Mouse (Mus musculus) forebrain, postnatal 0 days (tissue): ENCODE data around the gene Pde4d. TPM values are rescaled to one million over a fixed set of nuclear protein-coding genes. Genes with fewer than 3 reads are reported as not detected.

Source experiments
- ATAC-seq: fragments of 200-750 bp; cut with Nextera tagmentation; 2 replicates; pipeline ENCODE4 v1.8.0; 2017; ENCODE audit warnings: mild to moderate bottlenecking, moderate library complexity
- DNase-seq: peaks from one replicate; pipeline ENCODE4 v3.0.0-alpha.2; 2015
- H3K27ac ChIP-seq: fragments of 300-500 bp; sonication (generic); 2 replicates; pipeline ENCODE4 v1.5.1; 2014; ENCODE audit warnings: low read depth, mild to moderate bottlenecking, antibody characterized with exemption, low read length, moderate library complexity, mixed read lengths
- H3K27me3 ChIP-seq: fragments of 300-500 bp; sonication (generic); 2 replicates; pipeline ENCODE4 v1.6.1; 2014; ENCODE audit warnings: mild to moderate bottlenecking, low read length, mixed read lengths; ENCODE audit not compliant: insufficient read depth
- H3K36me3 ChIP-seq: fragments of 300-500 bp; sonication (generic); 2 replicates; pipeline ENCODE4 v1.6.1; 2014; ENCODE audit warnings: mild to moderate bottlenecking, moderate library complexity; ENCODE audit not compliant: insufficient read depth
- H3K4me1 ChIP-seq: fragments of 300-500 bp; sonication (generic); 2 replicates; pipeline ENCODE4 v1.6.1; 2014; ENCODE audit warnings: antibody characterized with exemption; ENCODE audit not compliant: insufficient read depth
- H3K4me2 ChIP-seq: fragments of 300-500 bp; sonication (generic); 2 replicates; pipeline ENCODE4 v1.6.1; 2014; ENCODE audit warnings: low read depth, mild to moderate bottlenecking, moderate library complexity
- H3K4me3 ChIP-seq: fragments of 300-500 bp; sonication (generic); 2 replicates; pipeline ENCODE4 v1.5.1; 2014; ENCODE audit warnings: low read depth, low read length, mixed read lengths
- H3K9ac ChIP-seq: fragments of 300-500 bp; sonication (generic); 2 replicates; pipeline ENCODE4 v1.6.1; 2014; ENCODE audit warnings: mild to moderate bottlenecking
- H3K9me3 ChIP-seq: fragments of 300-500 bp; sonication (generic); 2 replicates; pipeline ENCODE4 v1.6.1; 2016; ENCODE audit warnings: low read length
- CTCF ChIP-seq: sonication (generic); IDR thresholded peaks from 2 replicates; pipeline ENCODE4 v1.5.1; 2016; ENCODE audit warnings: antibody characterized with exemption, control low read depth, low read depth
- WGBS: fragments of 180-500 bp; shearing (Covaris S2); extraction: QIAGEN DNeasy Blood & Tissue Kit; methylation state at CpG from one replicate; pipeline ENCODE4 v1.1.7; 2014; 5-methylcytosine and 5-hydroxymethylcytosine counted together
- polyA plus RNA-seq: library from polyadenylated mRNA; unstranded; fragments of >200 nt; fragmentation: Nextera tagmentation; extraction: Ambion mirVana; gene quantifications from 2 replicates; pipeline ENCODE4 v1.2.1, GENCODE M21; 2015
- total RNA-seq: library from RNA; depleted of rRNA; stranded (reverse); fragments of >200 nt; gene quantifications from 2 replicates; pipeline ENCODE4 v1.2.3, GENCODE M21; 2014

Gene Pde4d
- total and polyA plus RNA-seq, 2 experiments from 2014 or later = 13.2 to 78.8 TPM

GRCm38 (mm10) chr13:109230335-109230987 lies 780.7 kb downstream of the Pde4d start:
- no peaks in the 10 kb centered on the region for H3K4me1 ChIP-seq
- no peaks in the 10 kb centered on the region for H3K36me3 ChIP-seq
- no peak for TF ChIP-seq CTCF
- DNase-seq (no peak), ATAC-seq (no peak)
- H3K27ac ChIP-seq = no peak overlapping the region
- no peaks in the 10 kb centered on the region for H3K9me3 ChIP-seq
- H3K27me3 ChIP-seq = no peaks in the 10 kb centered on the region
- WGBS = 67% methylated on average over 13 of the region's 13 CpGs
- no peak overlapping the region for H3K9ac ChIP-seq
- no peak overlapping the region for H3K4me3 ChIP-seq
- H3K4me2 ChIP-seq = no peak overlapping the region

GRCm38 (mm10) chr13:109231848-109232460 lies 782.2 kb downstream of the Pde4d start:
- no peak overlapping the region for H3K27ac ChIP-seq
- H3K4me3 ChIP-seq = no peak overlapping the region
- no peaks in the 10 kb centered on the region for H3K27me3 ChIP-seq
- no peaks in the 10 kb centered on the region for H3K9me3 ChIP-seq
- WGBS = 90% methylated on average over 18 of the region's 18 CpGs
- H3K9ac ChIP-seq = no peak overlapping the region
- ATAC-seq (no peak), DNase-seq (no peak)
- no peak overlapping the region for H3K4me2 ChIP-seq
- H3K4me1 ChIP-seq = no peaks in the 10 kb centered on the region
- TF ChIP-seq CTCF = no peak
- H3K36me3 ChIP-seq = no peaks in the 10 kb centered on the region

GRCm38 (mm10) chr13:109232531-109232930 lies 782.8 kb downstream of the Pde4d start:
- WGBS = 75% methylated on average over 5 of the region's 5 CpGs
- no peak for TF ChIP-seq CTCF

GRCm38 (mm10) chr13:109233911-109234613 lies 784.3 kb downstream of the Pde4d start:
- H3K9me3 ChIP-seq = no peaks in the 10 kb centered on the region
- H3K4me3 ChIP-seq = no peak overlapping the region
- ATAC-seq = peak; percentile 65; the same call in 1 of the 2 replicates
- no peak for TF ChIP-seq CTCF
- H3K4me1 ChIP-seq = no peaks in the 10 kb centered on the region
- H3K27ac ChIP-seq = peak overlapping the region; percentile 9; the same call in 1 of the 2 replicates
- peak; percentile 82 for DNase-seq
- H3K9ac ChIP-seq = no peak overlapping the region
- H3K4me2 ChIP-seq = no peak overlapping the region
- no peaks in the 10 kb centered on the region for H3K27me3 ChIP-seq
- 41% methylated on average over 5 of the region's 5 CpGs for WGBS
- H3K36me3 ChIP-seq = no peaks in the 10 kb centered on the region

More at GRCm38 (mm10) chr13:109232531-109232930, 782.8 kb downstream of the Pde4d start:
- ATAC-seq (no peak), DNase-seq (no peak)
- Histone ChIP-seq H3K4me2 (no peak overlapping the region), H3K9ac (no peak overlapping the region), H3K27me3 (no peaks in the 10 kb centered on the region), H3K9me3 (no peaks in the 10 kb centered on the region), H3K36me3 (no peaks in the 10 kb centered on the region), H3K4me3 (no peak overlapping the region), H3K4me1 (no peaks in the 10 kb centered on the region), H3K27ac (no peak overlapping the region)

- Histone ChIP-seq H3K27ac (no peak overlapping the region), H3K36me3 (no peaks in the 10 kb centered on the region), H3K4me2 (no peak overlapping the region), H3K9me3 (no peaks in the 10 kb centered on the region), H3K4me1 (no peaks in the 10 kb centered on the region), H3K27me3 (no peaks in the 10 kb centered on the region), H3K4me3 (no peak overlapping the region), H3K9ac (no peak overlapping the region)
- 60% methylated on average over 4 of the region's 4 CpGs for WGBS
- 0 out of 2 replicates have a peak, but pooled peaks have one; percentile 36 for ATAC-seq
- DNase-seq = no peak
- no peak for TF ChIP-seq CTCF
Measured at GRCm38 (mm10) chr13:109236047-109236446, 786.3 kb downstream of the Pde4d start.

DNA sequence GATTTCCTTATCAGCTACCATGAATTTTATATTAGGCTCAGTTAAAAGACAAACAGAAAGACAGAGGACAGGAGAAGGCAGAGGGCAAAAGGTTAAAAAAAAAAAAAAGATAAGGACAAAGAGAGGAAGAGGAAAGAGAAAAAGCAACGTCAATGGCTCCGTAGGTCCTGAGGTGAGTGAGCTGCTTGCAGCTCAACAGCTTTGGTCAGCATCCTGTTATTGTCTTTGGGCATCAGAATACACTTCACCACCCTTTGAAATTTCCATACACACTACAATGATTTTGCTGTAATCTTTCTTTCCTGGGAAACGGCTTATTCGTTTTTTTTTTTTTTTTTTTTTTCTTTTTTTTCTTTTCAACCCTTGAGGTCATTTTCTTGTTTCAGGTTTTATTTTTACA lies 788.9 kb downstream of the Pde4d start:
- WGBS = 65% methylated on average over 4 of the region's 4 CpGs
- DNase-seq = no peak
- no peak for TF ChIP-seq CTCF
- no peak for ATAC-seq
- H3K27ac ChIP-seq = no peak overlapping the region
- H3K27me3 ChIP-seq = no peaks in the 10 kb centered on the region
- H3K4me1 ChIP-seq = peaks cover 7% of the 10 kb centered on the region; the same call in 1 of the 2 replicates
- H3K4me3 ChIP-seq = no peak overlapping the region
- no peak overlapping the region for H3K4me2 ChIP-seq
- no peaks in the 10 kb centered on the region for H3K36me3 ChIP-seq
- no peaks in the 10 kb centered on the region for H3K9me3 ChIP-seq
- H3K9ac ChIP-seq = no peak overlapping the region

GRCm38 (mm10) chr13:109239296-109239695 lies 789.5 kb downstream of the Pde4d start:
- Histone ChIP-seq H3K27me3 (no peaks in the 10 kb centered on the region), H3K36me3 (no peaks in the 10 kb centered on the region), H3K4me3 (no peak overlapping the region), H3K27ac (no peak overlapping the region), H3K4me2 (no peak overlapping the region), H3K4me1 (peaks cover 7% of the 10 kb centered on the region; the same call in 1 of the 2 replicates), H3K9me3 (no peaks in the 10 kb centered on the region), H3K9ac (no peak overlapping the region)
- no peak for TF ChIP-seq CTCF
- DNase-seq (no peak), ATAC-seq (peak; percentile 71)
- WGBS = 61% methylated on average over 11 of the region's 11 CpGs
